Mouse (Mus musculus): ENCODE measurements around the gene Ift20.
"Not testable (repeated sequence)": the region's sequence is repeated elsewhere in the genome, so short reads cannot be mapped to it uniquely, and the experiment has no call there.

The Ift20 gene

DNA sequence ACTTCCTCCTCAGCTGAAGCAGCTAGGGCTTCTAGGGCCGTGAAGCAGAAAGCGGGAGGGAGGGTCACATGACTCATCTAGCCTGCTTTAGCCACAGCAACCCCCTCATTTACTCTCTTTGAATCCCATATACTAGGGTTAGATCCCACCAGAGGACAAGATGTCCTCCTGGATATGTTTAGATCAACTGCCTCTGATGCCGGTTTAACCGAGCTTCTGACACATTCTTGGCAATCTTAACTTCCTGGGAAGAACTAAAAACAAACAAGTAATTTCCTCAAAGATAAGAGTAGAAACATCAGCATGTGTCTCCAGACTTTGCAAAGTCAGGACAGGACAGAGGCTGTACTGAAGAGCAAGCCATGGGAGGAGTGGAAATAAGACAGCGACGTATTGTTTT lies 30.6 kb downstream of the Ift20 start:
- no peak for DNase-seq (ENCODE audit: extremely low spot score, low spot score)

DNA sequence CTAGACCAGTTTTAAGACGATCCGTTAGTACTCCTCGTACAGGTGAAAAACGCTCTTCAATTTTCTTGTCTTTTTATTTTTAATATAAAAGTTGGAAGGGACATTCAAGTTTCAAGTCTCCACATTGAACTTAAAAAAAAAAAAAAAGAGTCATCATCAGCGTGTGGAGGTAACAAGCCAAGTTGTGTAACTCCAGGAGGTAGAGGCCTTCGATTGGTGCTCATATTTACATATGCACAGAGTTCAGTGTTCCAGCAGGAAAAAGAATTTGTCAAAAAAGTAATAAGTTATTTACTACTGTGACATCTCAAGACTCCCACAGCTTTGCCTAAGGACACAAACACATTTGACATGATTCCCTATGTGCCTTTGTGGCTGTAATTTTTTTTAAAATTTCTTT lies 31.5 kb downstream of the Ift20 start:
- no peak for DNase-seq (ENCODE audit: extremely low spot score, low spot score)

DNA sequence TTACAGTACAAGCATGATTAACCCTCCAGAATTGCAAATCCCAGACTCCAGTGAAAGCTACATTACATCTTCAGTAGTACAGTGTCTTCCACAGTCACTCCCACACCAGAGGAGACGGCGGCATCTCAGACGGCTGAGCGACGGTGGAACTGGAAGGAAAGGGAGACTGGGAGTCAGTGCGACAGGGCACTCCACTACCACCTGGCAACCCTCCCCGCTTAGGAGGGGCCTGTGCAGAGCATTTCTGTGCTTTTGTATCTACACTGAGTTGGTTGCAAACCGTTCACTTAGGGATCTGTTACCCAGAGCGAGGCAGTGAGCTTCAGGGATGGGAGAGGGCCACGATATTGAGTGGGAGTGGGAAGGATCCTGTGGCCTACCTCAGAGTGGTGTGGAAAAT lies 32.7 kb downstream of the Ift20 start:
- DNase-seq (ENCODE audit: extremely low spot score, low spot score), result no peak

DNA sequence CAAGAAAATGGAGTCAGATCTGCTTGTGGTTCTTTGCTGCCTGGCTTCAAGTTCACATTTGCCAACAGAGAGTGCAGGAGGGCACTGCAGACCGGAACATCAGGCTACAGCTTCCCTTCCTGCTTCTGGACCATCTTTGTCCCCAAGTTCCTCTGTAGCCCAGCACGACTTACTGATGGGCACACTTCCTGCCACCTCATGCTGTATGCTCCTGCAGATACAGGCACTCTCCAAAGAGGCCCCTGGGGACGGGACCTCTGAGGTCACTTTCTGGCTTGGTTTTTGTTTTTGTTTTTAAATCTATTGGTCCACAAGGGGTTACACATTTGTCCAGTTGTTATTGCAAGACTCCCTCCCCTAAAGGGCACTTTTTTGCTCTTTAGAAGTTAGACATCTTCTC lies 33.6 kb downstream of the Ift20 start:
- no peak for DNase-seq (ENCODE audit: extremely low spot score, low spot score)

DNA sequence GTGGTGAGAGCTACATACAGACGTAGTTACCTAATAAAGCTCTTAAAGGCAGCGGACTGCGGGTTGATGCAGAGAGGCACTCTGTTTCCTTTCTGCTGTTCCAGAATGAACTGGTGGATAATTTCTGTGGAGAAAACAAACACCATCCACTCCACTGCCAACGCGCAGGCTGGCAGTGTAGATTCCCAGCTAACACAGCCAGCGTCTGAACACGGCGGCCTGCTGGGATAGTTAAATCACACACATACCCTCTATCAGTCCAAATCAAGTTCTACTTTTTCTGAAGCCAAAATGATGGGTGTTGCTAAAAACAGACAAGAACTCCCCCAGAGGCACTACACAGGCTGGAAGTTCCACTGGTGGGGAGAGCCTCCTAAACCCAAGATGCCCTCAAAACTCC lies 35.3 kb downstream of the Ift20 start:
- DNase-seq (ENCODE audit: extremely low spot score, low spot score), result no peak

DNA sequence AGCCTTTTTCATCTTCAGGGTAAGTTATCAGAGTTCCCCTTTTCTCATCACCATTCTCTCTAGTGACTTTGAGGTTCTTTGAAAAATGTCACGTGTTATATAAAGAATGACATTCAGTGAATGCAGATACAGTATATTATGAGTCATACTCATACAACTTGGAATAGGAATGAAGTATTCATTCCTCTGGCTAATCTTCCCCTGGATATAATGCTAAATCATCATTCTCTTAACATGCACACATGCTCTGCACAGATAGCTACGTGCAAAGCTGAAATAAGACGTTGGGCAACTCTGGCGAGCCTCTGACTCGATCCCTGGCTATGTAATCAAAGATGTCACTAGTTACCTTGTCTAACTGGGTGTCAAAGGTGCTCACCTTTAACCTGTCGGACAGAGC lies 35.7 kb downstream of the Ift20 start:
- DNase-seq (ENCODE audit: extremely low spot score, low spot score), result no peak

DNA sequence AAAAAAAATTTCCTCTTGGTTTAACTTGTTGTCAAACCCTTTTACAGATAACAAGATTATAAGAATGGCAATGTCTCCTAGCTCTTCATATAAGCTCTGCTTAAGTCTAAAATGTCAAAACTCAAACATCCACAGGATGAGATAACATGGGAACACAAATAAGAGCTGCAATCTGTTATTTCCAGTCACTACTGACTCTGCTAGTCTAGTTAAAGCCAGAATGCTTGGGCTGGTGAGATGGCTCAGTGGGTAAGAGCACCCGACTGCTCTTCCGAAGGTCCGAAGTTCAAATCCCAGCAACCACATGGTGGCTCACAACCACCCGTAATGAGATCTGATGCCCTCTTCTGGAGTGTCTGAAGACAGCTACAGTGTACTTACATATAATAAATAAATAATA lies 37.9 kb downstream of the Ift20 start:
- DNase-seq (ENCODE audit: extremely low spot score, low spot score), result not testable (repeated sequence)

DNA sequence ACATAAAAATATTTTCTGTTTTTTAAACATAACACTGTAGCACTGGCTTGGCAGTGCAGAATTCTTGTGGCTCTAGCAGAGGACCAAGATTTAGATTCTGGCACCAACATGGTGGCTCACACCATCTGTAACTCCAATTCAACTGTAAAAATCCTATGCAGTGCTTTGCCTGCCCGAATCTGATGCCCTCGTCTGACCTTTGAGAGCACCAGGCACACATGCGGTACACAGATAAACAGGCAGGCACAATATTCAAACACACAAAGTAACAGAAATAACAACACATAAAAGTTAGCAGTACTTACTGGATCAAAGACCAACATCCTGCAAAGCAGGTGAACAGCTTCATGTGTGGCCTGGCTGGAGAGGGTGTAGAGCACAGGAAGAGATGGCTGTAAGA lies 38.4 kb downstream of the Ift20 start:
- no peak for DNase-seq (ENCODE audit: extremely low spot score, low spot score)

DNA sequence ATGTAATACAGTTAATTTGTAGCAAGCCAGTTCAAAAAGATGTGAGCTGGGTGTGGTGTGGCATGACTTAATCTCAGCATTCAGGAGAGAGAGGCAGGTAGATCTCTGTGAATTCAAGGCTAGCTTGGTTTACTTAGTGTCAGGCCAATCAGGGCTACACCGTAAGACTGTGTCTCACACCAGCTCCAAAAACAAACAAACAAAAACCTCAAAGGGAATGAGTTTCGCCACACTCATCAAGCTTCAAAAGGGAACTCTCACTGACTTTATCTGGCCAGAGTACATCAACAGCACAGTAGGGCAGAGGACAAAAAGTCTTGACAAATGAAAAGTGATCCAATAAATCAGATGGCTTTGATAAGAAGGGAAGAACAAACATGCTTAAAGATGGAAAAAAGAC lies 38.8 kb downstream of the Ift20 start:
- DNase-seq (ENCODE audit: extremely low spot score, low spot score), result no peak

DNA sequence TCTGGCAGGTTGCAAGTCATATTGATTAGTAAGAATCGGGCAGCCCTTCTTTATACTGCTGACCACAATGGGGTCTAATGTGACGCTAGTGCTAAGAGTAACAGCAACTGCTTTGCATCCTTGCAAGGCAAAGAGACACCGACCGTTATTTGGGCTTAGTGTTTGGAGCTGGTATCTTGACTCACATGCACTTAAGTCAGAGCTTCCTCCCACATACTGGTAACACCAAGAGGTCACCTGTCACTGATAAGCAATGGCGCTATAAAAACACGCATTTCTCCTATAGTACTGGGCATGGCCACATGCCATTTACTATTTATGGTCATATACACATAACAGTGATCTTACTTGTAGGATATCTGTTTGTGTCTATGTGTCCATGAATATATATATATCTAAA lies 46.7 kb downstream of the Ift20 start:
- no peak for DNase-seq (ENCODE audit: extremely low spot score, low spot score)

DNA sequence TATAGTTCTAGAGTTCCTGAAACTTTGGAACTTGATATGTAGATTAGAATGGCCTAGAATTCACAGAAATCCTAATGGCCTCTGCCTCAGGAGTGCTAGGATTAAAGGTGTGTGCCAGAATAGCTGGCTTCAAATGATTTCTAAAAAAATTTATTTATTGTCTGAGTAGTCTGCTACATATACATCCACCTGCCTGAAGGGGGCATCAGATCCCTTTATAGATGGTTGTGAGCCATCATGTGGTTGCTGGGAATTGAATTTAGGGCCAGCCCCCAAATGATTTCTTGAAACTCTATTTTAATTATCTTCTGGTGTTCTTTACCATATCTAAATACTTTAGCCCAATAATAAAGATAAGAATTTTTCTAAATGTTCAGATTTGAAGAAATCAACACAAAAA lies 49.9 kb downstream of the Ift20 start:
- DNase-seq (ENCODE audit: extremely low spot score, low spot score), result no peak

DNA sequence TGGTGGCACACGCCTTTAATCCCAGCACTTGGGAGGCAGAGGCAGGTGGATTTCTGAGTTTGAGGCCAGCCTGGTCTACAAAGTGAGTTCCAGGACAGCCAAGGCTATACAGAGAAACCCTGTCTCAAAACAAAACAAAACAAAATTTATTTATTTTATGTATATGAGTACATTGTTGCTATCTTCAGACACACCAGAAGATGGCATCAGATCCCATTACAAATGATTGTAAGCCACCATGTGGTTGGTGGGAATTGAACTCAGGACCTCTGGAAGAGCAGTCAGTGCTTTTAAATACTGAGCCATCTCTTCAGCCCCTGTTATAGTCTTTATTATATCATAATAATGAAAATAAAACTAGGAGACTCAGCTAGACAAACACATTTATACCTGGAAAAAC lies 51.5 kb downstream of the Ift20 start:
- DNase-seq (ENCODE audit: extremely low spot score, low spot score), result not testable (repeated sequence)
